Mouse (Mus musculus) lung, adult 18-20 months (tissue): ENCODE measurements around the gene Dnase1l1.
A peak's percentile ranks its signal among the peaks of the same experiment; 100 is the strongest.

Source experiments
- DNase-seq, 2 experiments: peaks; one replicate each; pipeline ENCODE4 v3.0.0; 2022; ENCODE audit warnings: mixed read lengths in 2 of 2

The Dnase1l1 gene

DNA sequence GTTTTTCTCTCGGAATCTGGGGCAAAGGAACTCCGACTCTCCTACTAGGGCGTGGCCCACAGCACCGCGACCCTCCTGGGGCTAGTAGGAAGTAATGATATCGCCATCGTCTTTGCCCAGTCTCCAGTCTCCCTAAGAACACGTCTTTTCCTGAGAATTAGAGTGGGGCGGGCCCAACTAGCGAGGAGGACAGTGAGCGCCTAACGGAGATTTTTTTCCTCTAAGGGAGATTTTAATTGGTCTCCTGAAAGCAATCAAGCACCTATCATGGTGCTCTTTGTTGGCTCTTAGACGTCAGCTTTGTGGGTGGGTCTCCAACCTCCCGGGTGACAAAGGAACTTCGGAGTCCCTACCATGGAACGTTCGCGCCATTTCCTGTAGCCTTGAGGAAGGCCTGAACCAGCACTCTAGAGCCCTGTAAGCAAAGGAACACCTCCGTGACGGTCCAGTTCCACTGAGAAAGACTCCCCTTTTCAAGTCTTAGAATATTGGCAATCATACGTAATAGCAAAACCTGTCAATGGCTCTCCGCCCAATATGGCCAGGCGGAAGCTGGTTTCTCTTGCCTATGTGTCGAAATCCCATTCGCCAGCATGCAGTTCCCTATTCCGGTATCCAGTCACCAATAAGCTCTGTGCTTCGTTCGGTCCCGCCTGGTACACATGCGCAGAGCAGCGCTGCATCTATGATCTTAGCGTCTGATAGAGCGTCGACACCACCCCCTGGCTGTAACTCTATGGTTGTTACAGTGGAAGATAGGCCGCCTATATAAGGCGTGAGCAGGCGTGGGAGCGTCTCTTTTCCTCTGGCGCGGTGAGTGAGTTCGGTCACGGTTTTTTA lies 11.9 kb downstream of the Dnase1l1 start, which contains the start of gene Rpl10:
TSS of gene Rpl10 (plus strand) at position 751 of the 840 bp plus-strand sequence.
- peak; percentile 95 for DNase-seq

DNA sequence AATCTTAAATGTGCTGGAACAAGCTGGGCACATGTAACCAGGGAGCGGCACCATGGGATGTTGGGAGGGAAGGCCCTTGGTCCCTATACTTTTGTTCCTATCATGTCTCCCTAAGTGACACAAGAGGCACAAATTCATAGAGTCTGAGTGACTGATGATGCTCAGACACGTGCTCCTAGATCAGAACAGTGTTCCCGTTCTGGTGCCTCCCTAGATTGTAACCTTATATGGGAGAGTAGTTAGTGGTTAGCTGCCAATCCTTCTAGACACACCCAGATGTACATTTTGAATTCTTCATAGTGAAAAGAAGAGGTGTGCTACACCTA lies 12.4 kb downstream of the Dnase1l1 start:
- DNase-seq: no peak

DNA sequence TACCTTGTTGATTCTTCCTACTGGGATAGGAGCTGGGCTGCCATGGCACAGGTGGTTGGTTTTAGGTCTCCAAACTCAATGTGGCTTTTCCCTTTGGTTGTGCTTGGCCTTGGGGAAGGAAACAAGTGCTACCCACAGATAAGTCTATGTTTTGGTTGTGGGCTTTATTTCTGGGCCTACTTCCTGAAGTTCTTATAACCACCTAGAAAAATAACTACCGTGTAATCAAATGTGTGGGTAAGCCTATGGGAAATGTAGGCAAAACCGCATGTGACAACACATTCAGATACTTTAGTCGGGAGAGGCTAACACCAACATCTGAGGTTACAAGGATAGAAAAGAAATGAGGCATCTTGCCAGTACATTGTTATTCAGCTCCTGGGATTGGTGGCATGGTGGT lies 24.4 kb downstream of the Dnase1l1 start:
- DNase-seq: no peak

DNA sequence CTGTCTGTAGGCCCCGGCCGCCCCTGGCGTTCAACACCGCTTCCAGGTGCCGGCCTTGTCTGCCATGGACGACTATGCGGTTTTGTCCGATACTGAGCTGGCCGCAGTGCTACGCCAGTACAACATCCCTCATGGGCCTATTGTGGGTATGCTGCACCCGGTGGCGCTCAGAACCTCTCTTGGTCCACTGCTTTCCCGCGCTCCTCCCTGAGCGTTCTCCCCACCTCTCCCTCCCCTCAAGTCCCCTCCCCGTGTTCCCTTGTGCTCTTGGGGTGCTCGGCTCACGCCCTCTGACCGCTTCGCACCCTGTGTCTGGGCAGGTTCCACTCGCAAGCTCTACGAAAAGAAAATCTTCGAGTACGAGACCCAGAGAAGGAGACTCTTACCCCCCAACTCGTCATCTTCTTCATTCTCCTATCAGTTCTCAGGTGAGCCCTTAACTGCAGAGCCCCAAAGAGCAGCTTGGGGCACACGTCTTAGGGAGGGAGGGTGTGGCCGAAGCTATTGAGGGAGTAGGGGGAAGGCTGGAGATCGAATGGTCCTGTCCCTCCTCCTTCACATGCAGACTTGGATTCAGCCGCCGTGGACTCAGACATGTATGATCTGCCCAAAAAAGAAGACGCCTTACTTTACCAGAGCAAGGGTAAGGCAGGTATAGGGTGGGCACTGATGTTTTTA lies 27.1 kb downstream of the Dnase1l1 start:
- no peak for DNase-seq

DNA sequence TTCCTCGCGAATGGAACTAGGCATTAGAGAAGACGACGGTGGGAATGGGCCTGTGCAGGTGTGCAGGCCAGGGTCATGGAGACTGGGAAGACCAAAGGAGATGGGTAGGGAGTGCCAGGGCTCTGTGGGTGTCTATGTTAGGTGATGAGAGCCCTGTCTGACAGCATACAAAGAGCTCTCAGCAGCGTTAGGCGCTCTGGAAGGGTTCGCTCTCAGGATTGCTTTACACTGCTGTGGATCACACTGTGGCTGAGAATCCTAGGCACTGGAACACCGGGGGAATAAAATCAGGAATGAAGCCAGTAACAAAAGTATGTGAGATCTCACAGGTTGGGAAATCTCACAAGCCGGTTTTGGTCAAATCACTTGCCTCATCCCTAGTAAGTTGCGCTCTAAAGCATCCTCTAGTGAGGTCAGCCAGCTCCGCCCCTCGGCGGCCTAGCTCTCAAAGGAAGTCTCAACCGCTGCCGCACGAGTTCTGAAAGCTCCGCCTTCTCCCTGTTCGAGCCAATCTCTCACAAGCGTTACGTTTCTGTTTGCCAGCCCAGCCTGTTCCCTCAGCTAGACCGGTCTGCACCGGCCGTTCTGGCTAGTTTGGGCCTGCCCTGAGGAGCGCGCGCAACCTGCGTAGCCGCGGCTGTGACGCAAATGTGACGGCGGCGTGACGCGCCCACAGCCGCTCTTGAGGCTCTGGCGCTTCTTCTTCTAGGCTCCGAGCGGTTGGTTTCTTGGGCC lies 27.8 kb downstream of the Dnase1l1 start, which contains the start of gene Emd:
TSS of gene Emd (plus strand) at position 535 of the 735 bp plus-strand sequence.
- peak; percentile 94 to 96 for DNase-seq

GRCm38 (mm10) chrX:74249615-74250014 lies 32.5 kb downstream of the Dnase1l1 start, which contains the start of gene Flna:
TSS of gene Flna (minus strand) at chrX:74249820.
- peak; percentile 72 to 77 for DNase-seq

DNA sequence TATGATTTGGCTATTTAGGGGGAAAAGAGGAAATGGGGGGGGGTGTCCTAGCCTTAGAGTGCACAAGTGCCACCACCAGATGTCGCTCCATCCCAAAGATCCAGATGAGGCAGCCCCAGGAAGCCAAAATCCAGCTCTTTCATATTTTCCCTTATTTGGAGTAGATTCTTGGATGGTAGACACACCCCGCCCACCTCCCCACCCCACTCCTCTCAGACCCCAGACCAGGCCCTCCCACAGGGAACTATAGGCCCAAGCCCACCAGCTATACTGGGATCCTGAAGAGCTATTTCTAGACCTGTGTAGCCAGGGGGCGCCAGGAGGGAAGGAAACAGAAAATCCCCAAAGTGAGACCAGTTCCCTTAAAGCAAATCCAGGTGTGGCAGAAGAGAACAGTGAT lies 33.5 kb downstream of the Dnase1l1 start:
- peak; percentile 57 to 70 for DNase-seq

DNA sequence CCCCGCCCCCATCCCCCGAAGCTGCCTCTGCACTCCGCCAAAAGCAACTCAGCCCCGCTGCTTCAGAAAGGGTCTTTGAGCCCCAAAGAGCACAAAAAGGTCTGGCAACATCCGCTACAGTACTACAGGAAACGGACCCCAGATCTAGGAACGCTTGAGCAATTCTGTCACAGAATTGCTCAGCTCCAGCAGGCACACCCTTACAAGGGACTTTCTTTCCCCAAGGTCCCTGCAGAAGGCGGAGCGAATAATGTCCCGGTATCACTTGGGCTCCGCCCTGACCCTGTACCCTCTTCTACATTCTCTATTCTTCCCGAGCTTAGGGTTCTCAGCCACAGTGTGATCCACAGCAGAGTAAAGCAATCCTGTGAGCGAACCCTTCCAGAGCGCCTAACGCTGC lies 35.4 kb downstream of the Dnase1l1 start:
- peak; percentile 55 to 68 for DNase-seq

DNA sequence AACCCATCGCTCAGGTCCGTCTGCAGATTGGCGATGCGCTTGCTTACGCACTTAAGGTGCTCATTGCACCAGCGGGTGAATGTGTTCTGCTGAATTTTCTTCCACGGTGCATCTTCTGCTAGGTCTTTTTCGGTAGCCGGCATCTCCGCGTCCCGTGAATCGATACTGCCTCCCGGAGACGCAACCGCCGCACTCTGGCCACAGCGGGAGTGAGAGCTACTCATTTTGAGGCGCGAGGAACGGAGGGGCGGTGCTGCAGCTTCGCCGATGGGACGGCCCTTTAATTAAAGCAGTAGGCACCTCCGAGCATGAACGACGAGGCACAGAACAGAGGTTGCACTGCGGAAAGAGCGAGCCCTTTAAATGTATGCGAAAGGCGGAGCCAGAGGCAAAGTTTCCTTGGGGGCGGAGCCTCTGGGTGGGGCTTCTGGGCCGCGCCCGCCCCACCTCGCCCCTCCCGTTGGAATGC lies 35.9 kb downstream of the Dnase1l1 start:
- peak; percentile 91 to 93 for DNase-seq

DNA sequence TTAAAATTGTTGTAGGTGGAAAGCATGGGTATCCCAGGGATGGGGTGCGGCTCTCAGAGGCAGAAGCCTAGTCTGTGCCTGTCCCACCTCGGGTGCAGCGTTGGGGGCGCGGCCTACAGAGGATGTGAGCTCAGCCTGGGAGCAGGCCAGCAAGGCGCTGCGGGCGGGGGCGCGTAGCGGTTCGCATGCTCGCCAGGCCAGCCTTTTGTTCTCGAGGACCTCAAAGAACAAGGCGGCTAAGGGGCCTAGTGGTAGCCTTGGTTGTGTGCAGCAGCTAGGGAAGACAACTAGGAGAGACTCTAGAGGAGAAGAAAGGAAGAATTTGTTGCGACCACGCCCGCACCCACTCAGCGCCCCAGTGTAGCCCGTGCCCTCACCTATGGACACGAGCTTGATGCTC lies 36.5 kb downstream of the Dnase1l1 start:
- DNase-seq: peak; percentile 84 to 89

- DNase-seq: no peak
These were observed 37.0 kb downstream of the Dnase1l1 start for GRCm38 (mm10) chrX:74245107-74245506.

DNA sequence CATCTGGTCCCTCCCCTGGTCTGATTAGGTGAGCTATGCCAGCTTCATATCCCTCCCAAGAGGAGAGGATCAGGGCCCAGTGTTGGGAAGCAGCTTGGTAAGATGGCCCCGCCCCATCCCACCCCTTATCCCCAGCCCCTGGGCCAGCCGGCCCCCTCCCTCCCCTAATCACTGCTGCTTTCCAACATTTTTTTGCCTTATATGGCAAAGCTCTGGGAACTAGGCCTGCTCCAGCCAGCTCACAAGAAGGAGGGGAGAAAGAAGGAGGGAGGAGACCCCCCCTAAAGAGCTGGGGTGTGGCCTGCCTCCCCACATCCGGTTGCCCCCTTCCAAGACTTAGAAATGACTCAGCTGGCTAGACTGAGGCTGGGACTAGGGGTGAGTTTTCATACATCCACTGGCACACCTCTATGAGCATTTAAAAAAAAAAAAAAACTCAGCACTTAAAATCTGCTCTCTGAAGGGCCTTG lies 37.5 kb downstream of the Dnase1l1 start:
- DNase-seq: peak; percentile 71 to 73

- peak; percentile 66 to 70 for DNase-seq
These were observed 38.3 kb downstream of the Dnase1l1 start for GRCm38 (mm10) chrX:74243807-74244206.

DNA sequence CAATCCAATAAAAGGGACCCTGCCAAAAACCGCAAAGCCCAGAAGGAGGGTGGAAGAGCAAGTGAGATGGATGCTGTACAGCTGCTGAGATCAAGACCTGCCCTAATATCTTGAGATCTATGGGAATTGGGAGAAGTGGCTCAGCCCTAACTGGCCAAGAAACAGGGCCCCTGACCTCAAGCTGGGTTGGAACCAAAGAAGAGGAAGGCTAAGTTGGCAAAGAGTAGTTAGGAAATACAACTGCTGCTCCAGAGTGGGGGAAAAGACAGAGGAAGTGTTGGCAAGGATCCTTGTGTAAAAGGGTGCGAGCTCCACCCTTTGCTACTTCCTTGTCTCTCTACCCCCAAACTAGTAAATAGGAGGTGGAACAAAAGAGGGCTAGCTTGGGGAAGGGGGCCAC lies 38.7 kb downstream of the Dnase1l1 start:
- peak; percentile 52 to 58 for DNase-seq

GRCm38 (mm10) chrX:74240332-74240731 lies 41.8 kb downstream of the Dnase1l1 start:
- DNase-seq: no peak

DNA sequence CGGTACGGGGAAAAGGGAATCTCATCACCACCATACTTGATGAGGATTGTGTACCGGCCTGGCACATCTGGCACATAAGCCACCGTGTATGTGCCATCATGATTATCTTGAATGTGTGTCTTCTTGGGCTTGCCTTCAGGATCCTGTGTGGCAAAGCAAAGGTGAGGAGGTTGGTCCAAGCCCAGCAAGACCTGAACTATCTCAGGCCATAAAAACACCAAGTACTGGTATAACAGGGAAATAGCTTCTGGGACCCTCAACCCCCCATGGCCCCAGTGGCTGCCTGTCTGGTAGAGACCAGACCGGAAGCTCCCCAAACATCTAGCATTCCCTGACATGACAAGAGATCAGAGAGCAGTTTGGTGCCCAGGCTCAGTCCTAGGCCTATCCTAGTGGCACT lies 48.9 kb downstream of the Dnase1l1 start:
- no peak for DNase-seq

DNA sequence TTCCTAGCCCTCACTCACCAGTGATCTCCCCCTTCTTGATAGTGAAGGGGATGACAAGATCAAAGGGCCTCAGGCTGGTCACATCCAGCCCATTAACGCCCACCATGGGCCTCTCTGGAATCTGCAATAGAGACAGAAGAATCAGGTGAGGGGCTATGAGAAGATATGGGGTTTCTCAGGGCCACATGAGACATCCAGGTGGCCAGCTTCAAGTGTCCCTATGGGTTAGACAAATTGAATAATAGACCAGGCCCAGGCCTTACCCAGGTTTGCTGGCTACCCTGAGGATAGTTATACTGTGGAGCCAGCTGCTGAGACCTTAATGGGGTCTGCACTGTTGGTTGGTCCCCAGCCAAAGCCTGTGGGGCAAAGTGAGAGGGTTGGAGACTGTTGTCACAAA lies 52.1 kb downstream of the Dnase1l1 start:
- no peak for DNase-seq
